Mouse (Mus musculus): ENCODE data around the gene Gm4133.
"Not testable (repeated sequence)": the region's sequence is repeated elsewhere in the genome, so short reads cannot be mapped to it uniquely, and the experiment has no call there.

Gene Gm4133

DNA sequence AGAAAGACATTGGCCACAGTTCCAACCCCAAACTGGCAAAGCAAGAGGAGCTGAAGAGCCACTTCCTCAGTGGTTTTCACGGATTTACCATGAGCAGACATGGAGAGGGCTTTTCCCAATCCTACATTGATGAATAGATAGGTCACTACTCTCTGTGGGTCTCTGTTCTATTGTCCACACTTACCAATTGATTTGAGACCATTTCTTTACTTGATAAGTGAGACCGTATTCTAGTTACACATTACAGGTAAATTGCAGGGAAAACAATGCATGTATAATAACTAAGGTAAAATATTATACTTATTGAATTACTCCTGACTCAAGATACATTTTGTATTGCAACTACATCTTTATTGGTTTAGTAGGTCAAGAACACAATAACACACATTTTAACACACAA is at the start of gene Gm4133:
Gene Gm4133, minus strand, starts transcription at position 101 of the 400 bp plus-strand sequence.
- not testable (repeated sequence) for DNase-seq

DNA sequence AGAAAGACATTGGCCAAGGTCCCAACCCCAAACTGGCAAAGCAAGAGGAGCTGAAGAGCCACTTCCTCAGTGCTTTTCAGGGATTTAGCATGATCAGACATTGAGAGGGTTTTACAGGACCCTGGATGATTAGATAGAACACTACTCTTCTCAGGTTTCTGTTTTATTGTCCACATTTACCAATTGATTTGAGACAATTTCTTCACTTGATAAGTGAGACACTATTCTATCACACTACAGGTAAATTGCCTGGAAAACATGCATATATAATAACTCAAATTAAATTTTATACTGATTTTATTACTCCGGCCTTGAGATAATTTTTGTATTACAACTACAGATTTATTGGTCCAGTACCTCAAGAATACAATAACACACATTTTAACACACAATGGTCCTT is 41.4 kb upstream of the Gm4133 start, which contains the start of gene Gm5728:
Gene Gm5728, minus strand, starts transcription at position 101 of the 400 bp plus-strand sequence.
- not testable (repeated sequence) for DNase-seq
